Mouse (Mus musculus): ENCODE data around the gene Ifrd2.

GRCm38 (mm10) chr9:107606591-107606990 is 19.1 kb downstream of the Ifrd2 start:
- TF ChIP-seq HCFC1 (IDR thresholded peaks at IDR 0.05; ENCODE audit: borderline replicate concordance, insufficient read depth, low read length) (no peak), MAFK (IDR thresholded peaks at IDR 0.05; ENCODE audit: insufficient read depth, low read depth, low read length) (no peak), CHD2 (IDR thresholded peaks at IDR 0.05; ENCODE audit: low read depth, low read length) (no peak), ZC3H11A (IDR thresholded peaks at IDR 0.05; ENCODE audit: borderline replicate concordance, low read depth, low read length) (no peak), ZNF384 (IDR thresholded peaks at IDR 0.05; ENCODE audit: low read depth, low read length) (no peak)

All from ES-E14 (cell line).